Mouse (Mus musculus) kidney, adult 2 months (tissue): ENCODE measurements around the gene Smarcc1. TPM values are rescaled to one million over a fixed set of nuclear protein-coding genes. Genes with fewer than 3 reads are reported as not detected.

Source experiments
- DNase-seq: peaks from one replicate; pipeline ENCODE4 v3.0.0; 2021
- H3K27ac ChIP-seq: fragments of 200-500 bp; 2 replicates; pipeline ENCODE4 v1.5.1; 2012; ENCODE audit warnings: low read depth, low read length, control low read depth, inconsistent platforms; ENCODE audit not compliant: insufficient read depth
- H3K27me3 ChIP-seq: fragments of 200-500 bp; replicated peaks from 2 replicates; pipeline ENCODE4 v1.6.1; 2012; ENCODE audit warnings: mild to moderate bottlenecking, moderate library complexity, low read length, inconsistent platforms; ENCODE audit not compliant: control insufficient read depth, insufficient read depth
- H3K36me3 ChIP-seq: fragments of 200-500 bp; 2 replicates; pipeline ENCODE4 v1.6.1; 2012; ENCODE audit warnings: mild to moderate bottlenecking, moderate library complexity, low read length, inconsistent platforms; ENCODE audit not compliant: control insufficient read depth, insufficient read depth
- H3K4me1 ChIP-seq: fragments of 200-500 bp; 2 replicates; pipeline ENCODE4 v1.6.1; 2011; ENCODE audit warnings: low read length; ENCODE audit not compliant: control insufficient read depth, insufficient read depth
- H3K4me3 ChIP-seq: fragments of 200-500 bp; 2 replicates; pipeline ENCODE4 v1.5.1; 2011; ENCODE audit warnings: mild to moderate bottlenecking, low read depth, low read length, control low read depth; ENCODE audit not compliant: insufficient read depth
- CTCF ChIP-seq: fragments of 200-500 bp; conservative IDR thresholded peaks from 2 replicates; pipeline ENCODE4 v1.5.1; 2011; ENCODE audit warnings: low read depth, mild to moderate bottlenecking, control low read depth, low read length, moderate library complexity, mixed read lengths; ENCODE audit not compliant: insufficient read depth, insufficient read length
- POLR2A ChIP-seq: fragments of 200-500 bp; IDR thresholded peaks from one replicate; pipeline ENCODE4 v1.6.1; 2011; ENCODE audit warnings: low read depth, low read length, control low read depth
- WGBS: fragments of 180-500 bp; shearing (Covaris S2); methylation state at CpG from one replicate; pipeline ENCODE4 v1.1.7; 2018; 5-methylcytosine and 5-hydroxymethylcytosine counted together
- polyA plus RNA-seq: library from polyadenylated mRNA; depleted of rRNA; stranded (reverse); fragments of >200 nt; gene quantifications from 2 replicates; pipeline ENCODE4 v1.2.3, GENCODE M21; 2012

Smarcc1 gene
- polyA plus RNA-seq, 1 experiment, result 12.0 TPM

GRCm38 (mm10) chr9:110162441-110162840 lies 44.9 kb downstream of the Smarcc1 start:
- Histone ChIP-seq H3K36me3 (peaks cover 1% of the 10 kb centered on the region), H3K4me3 (no peak overlapping the region), H3K27ac (no peak overlapping the region), H3K27me3 (no peaks in the 10 kb centered on the region), H3K4me1 (no peaks in the 10 kb centered on the region)
- 63% methylated on average over 5 of the region's 5 CpGs for WGBS
- TF ChIP-seq CTCF (no peak), POLR2A (no peak)
- DNase-seq, result no peak

- TF ChIP-seq POLR2A (no peak), CTCF (no peak)
- no peak overlapping the region for H3K4me3 ChIP-seq
- WGBS, result 77% methylated on average over 2 of the region's 2 CpGs
- H3K36me3 ChIP-seq, result no peaks in the 10 kb centered on the region; the same call in none of the 2 replicates
- DNase-seq, result no peak
- no peak overlapping the region for H3K27ac ChIP-seq
- H3K27me3 ChIP-seq, result no peaks in the 10 kb centered on the region
- no peaks in the 10 kb centered on the region for H3K4me1 ChIP-seq
Observed at GRCm38 (mm10) chr9:110163071-110163470, 45.6 kb downstream of the Smarcc1 start.

- Histone ChIP-seq H3K36me3 (peaks cover 1% of the 10 kb centered on the region), H3K4me1 (no peaks in the 10 kb centered on the region), H3K4me3 (no peak overlapping the region), H3K27me3 (no peaks in the 10 kb centered on the region), H3K27ac (no peak overlapping the region)
- WGBS, result 81% methylated on average over 5 of the region's 5 CpGs
- DNase-seq, result no peak
- TF ChIP-seq CTCF (peak; percentile 28; the same call in 1 of the 2 replicates), POLR2A (no peak)
Observed at GRCm38 (mm10) chr9:110170858-110171257, 53.4 kb downstream of the Smarcc1 start.

- H3K27me3 ChIP-seq, result no peaks in the 10 kb centered on the region
- H3K4me3 ChIP-seq, result no peak overlapping the region
- TF ChIP-seq POLR2A, result no peak
- no peak for TF ChIP-seq CTCF
- WGBS, result 70% methylated on average over 2 of the region's 2 CpGs
- H3K36me3 ChIP-seq, result peaks cover 3% of the 10 kb centered on the region
- no peaks in the 10 kb centered on the region for H3K4me1 ChIP-seq
- no peak for DNase-seq
- no peak overlapping the region for H3K27ac ChIP-seq
Observed at GRCm38 (mm10) chr9:110199870-110200269, 82.4 kb downstream of the Smarcc1 start.

GRCm38 (mm10) chr9:110205526-110206404 lies 88.3 kb downstream of the Smarcc1 start:
- H3K27ac ChIP-seq, result no peak overlapping the region
- no peak overlapping the region for H3K4me3 ChIP-seq
- WGBS, result 82% methylated on average over 15 of the region's 15 CpGs
- H3K36me3 ChIP-seq, result peaks cover 6% of the 10 kb centered on the region
- H3K4me1 ChIP-seq, result no peaks in the 10 kb centered on the region
- no peak for DNase-seq
- H3K27me3 ChIP-seq, result no peaks in the 10 kb centered on the region
- no peak for TF ChIP-seq CTCF
- no peak for TF ChIP-seq POLR2A

- no peaks in the 10 kb centered on the region for H3K27me3 ChIP-seq
- DNase-seq, result no peak
- H3K36me3 ChIP-seq, result peaks cover 6% of the 10 kb centered on the region
- TF ChIP-seq POLR2A, result no peak
- no peak for TF ChIP-seq CTCF
- WGBS, result 88% methylated on average over 2 of the region's 2 CpGs
- no peak overlapping the region for H3K27ac ChIP-seq
- H3K4me1 ChIP-seq, result no peaks in the 10 kb centered on the region
- no peak overlapping the region for H3K4me3 ChIP-seq
Observed at GRCm38 (mm10) chr9:110206437-110206836, 88.9 kb downstream of the Smarcc1 start.

GRCm38 (mm10) chr9:110208265-110208664 lies 90.8 kb downstream of the Smarcc1 start:
- Histone ChIP-seq H3K36me3 (peaks cover 6% of the 10 kb centered on the region), H3K4me3 (no peak overlapping the region), H3K4me1 (no peaks in the 10 kb centered on the region), H3K27me3 (no peaks in the 10 kb centered on the region), H3K27ac (no peak overlapping the region)
- TF ChIP-seq POLR2A, result no peak
- no peak for TF ChIP-seq CTCF
- 72% methylated on average over 7 of the region's 7 CpGs for WGBS
- DNase-seq, result no peak

GRCm38 (mm10) chr9:110208967-110209366 lies 91.5 kb downstream of the Smarcc1 start:
- no peak for TF ChIP-seq CTCF
- TF ChIP-seq POLR2A, result no peak
- Histone ChIP-seq H3K4me3 (no peak overlapping the region), H3K27me3 (no peaks in the 10 kb centered on the region), H3K4me1 (no peaks in the 10 kb centered on the region), H3K27ac (no peak overlapping the region), H3K36me3 (peaks cover 6% of the 10 kb centered on the region)
- 69% methylated on average over 3 of the region's 3 CpGs for WGBS
- DNase-seq, result no peak
